8 mouse cellular contexts compared by ENCODE assay signal in the genomic region with DNA sequence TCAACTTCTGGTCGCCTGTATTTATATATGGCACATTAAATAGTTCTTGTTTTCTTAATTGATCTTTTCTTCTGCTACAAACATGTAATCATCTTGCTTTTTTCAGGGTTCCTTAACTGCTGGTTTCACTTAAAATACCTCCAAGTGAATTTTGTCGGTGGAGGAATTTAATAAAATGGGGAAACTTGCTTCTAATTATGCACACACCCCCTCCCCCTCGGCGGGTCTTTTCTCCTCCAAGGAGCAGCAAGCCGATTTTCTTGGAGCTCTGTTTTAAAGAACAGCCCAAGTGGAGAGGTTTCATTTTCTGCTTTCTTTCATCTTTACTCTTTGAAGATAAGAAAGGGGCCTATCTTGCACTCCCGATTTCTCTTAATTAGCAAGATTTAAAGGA. TPM values are rescaled to one million over a fixed set of nuclear protein-coding genes. Genes with fewer than 3 reads are reported as not detected.
DNase-seq lines count a peak whose midpoint lies in the region; ATAC-seq and TF ChIP-seq lines count a peak whose summit lies in the region.

No protein-coding gene starts in this region.

- peak overlapping the region; percentile 65 for H3K4me3 ChIP-seq in kidney, embryonic 15.5 days (replicated peaks)
- peak overlapping the region; percentile 56 for H3K4me3 ChIP-seq in cortical plate, adult 2 months (ENCODE audit: insufficient read depth, low read length)
- H3K4me3 ChIP-seq in hindbrain, embryonic 11.5 days (ENCODE audit: low read depth, low read length) = peak overlapping the region; percentile 69
- peak overlapping the region; percentile 71 for H3K4me3 ChIP-seq in midbrain, embryonic 13.5 days (replicated peaks)

- peaks cover 12% of the 10 kb centered on the region; the same call in 1 of the 2 replicates for H3K4me1 ChIP-seq in kidney, embryonic 15.5 days
- H3K4me1 ChIP-seq in cortical plate, adult 2 months (ENCODE audit: control insufficient read depth, insufficient read depth, low read length) = no peaks in the 10 kb centered on the region; the same call in 1 of the 2 replicates
- H3K4me1 ChIP-seq in hindbrain, embryonic 11.5 days (replicated peaks; ENCODE audit: control insufficient read depth, insufficient read depth, low read length) = peaks cover 7% of the 10 kb centered on the region; the same call in 1 of the 2 replicates
- H3K4me1 ChIP-seq in midbrain, embryonic 13.5 days (replicated peaks) = peaks cover 35% of the 10 kb centered on the region

- peak overlapping the region; percentile 74 for H3K4me2 ChIP-seq in kidney, embryonic 15.5 days
- H3K4me2 ChIP-seq in hindbrain, embryonic 11.5 days (replicated peaks; ENCODE audit: low read depth, low read length) = peak overlapping the region; percentile 58
- H3K4me2 ChIP-seq in midbrain, embryonic 13.5 days (replicated peaks) = peak overlapping the region; percentile 83

- H3K9me3 ChIP-seq in kidney, embryonic 15.5 days (replicated peaks) = no peaks in the 10 kb centered on the region
- no peaks in the 10 kb centered on the region for H3K9me3 ChIP-seq in hindbrain, embryonic 11.5 days (ENCODE audit: control insufficient read depth, low read length)
- H3K9me3 ChIP-seq in midbrain, embryonic 13.5 days = no peaks in the 10 kb centered on the region

- H3K36me3 ChIP-seq in kidney, embryonic 15.5 days = peaks cover 23% of the 10 kb centered on the region
- H3K36me3 ChIP-seq in hindbrain, embryonic 11.5 days (ENCODE audit: control insufficient read depth, insufficient read depth, low read length) = no peaks in the 10 kb centered on the region
- H3K36me3 ChIP-seq in midbrain, embryonic 13.5 days = 0 out of 2 replicates have a peak, but pooled peaks cover 2% of the 10 kb centered on the region

- TF ChIP-seq CTCF in cortical plate, adult 2 months (IDR thresholded peaks at IDR 0.05; ENCODE audit: extremely low read depth, insufficient read depth, low read length) = no peak

- H3K9ac ChIP-seq in kidney, embryonic 15.5 days = peak overlapping the region; percentile 69; the same call in 1 of the 2 replicates
- H3K9ac ChIP-seq in hindbrain, embryonic 11.5 days (ENCODE audit: low read depth, low read length) = peak overlapping the region; percentile 80; the same call in 1 of the 2 replicates
- H3K9ac ChIP-seq in midbrain, embryonic 13.5 days (replicated peaks) = peak overlapping the region; percentile 84

- H3K27me3 ChIP-seq in kidney, embryonic 15.5 days = no peaks in the 10 kb centered on the region
- H3K27me3 ChIP-seq in hindbrain, embryonic 11.5 days (ENCODE audit: control insufficient read depth, insufficient read depth, low read length) = no peaks in the 10 kb centered on the region
- H3K27me3 ChIP-seq in midbrain, embryonic 13.5 days = no peaks in the 10 kb centered on the region

- ATAC-seq in kidney, embryonic 15.5 days (replicated peaks; ENCODE audit: low FRiP score) = no peak; the same call in 1 of the 2 replicates
- peak; percentile 44; the same call in 1 of the 2 replicates for ATAC-seq in hindbrain, embryonic 11.5 days (ENCODE audit: low FRiP score)
- no peak for ATAC-seq in midbrain, embryonic 13.5 days

- 0% methylated on average over 6 of the region's 6 CpGs for WGBS in kidney, embryonic 15.5 days
- WGBS in hindbrain, embryonic 11.5 days = 0% methylated on average over 6 of the region's 6 CpGs
- WGBS in midbrain, embryonic 13.5 days = under 1% methylated on average over 6 of the region's 6 CpGs

- no peak for TF ChIP-seq POLR2A in cortical plate, adult 2 months (IDR thresholded peaks at IDR 0.05; ENCODE audit: extremely low read depth, insufficient read depth, low read length)

- H3K27ac ChIP-seq in kidney, embryonic 15.5 days = peak overlapping the region; percentile 95
- no peak overlapping the region for H3K27ac ChIP-seq in cortical plate, adult 2 months (ENCODE audit: insufficient read depth, low read length)
- peak overlapping the region; percentile 91 for H3K27ac ChIP-seq in hindbrain, embryonic 11.5 days (ENCODE audit: low read depth, low read length)
- H3K27ac ChIP-seq in midbrain, embryonic 13.5 days = peak overlapping the region; percentile 87

- no peak for DNase-seq in kidney, adult 9 months
- peak; percentile 76 for DNase-seq in hindbrain, embryonic 11.5 days (ENCODE audit: low spot score)
- no peak for DNase-seq in gastrocnemius, adult 18-20 months (ENCODE audit: low spot score)
- no peak for DNase-seq in T-cell, adult 2 months (ENCODE audit: low spot score)
- DNase-seq in ovary, adult 18-20 months (ENCODE audit: low spot score) = no peak

RNA-seq across cellular contexts. Expression of a gene that starts 0.5 kb away (rescaled TPM):
- 46.9 and 48.0 TPM in 2 replicates for polyA plus RNA-seq in kidney, embryonic 15.5 days (2015; fragmentation: Nextera tagmentation; extraction: Ambion mirVana)
- polyA plus RNA-seq in cortical plate, adult 2 months (2012; rRNA removed) = 2.9 and 3.2 TPM in 2 replicates
- 63.6 and 71.1 TPM in 2 replicates for polyA plus RNA-seq in hindbrain, embryonic 11.5 days (2014; fragmentation: Nextera tagmentation; extraction: Ambion mirVana)
- 37.0 and 39.8 TPM in 2 replicates for polyA plus RNA-seq in midbrain, embryonic 13.5 days (2015; fragmentation: Nextera tagmentation; extraction: Ambion mirVana)
- 1 to 10 TPM; 1.0 to 3.2 TPM for total RNA-seq in gastrocnemius, adult 18-20 months (2021)
